Mouse (Mus musculus): ENCODE data around the gene Igfbp3. TPM values are rescaled to one million over a fixed set of nuclear protein-coding genes. Genes with fewer than 3 reads are reported as not detected.

Igfbp3 gene
- polyA plus RNA-seq (2015; fragmentation: Illumina TruSeq; extraction: RNeasy Lipid Tissue Mini Kit (QIAGEN cat#74804); ENCODE audit: insufficient read depth, low read depth, low replicate concordance) = 100 TPM

DNA sequence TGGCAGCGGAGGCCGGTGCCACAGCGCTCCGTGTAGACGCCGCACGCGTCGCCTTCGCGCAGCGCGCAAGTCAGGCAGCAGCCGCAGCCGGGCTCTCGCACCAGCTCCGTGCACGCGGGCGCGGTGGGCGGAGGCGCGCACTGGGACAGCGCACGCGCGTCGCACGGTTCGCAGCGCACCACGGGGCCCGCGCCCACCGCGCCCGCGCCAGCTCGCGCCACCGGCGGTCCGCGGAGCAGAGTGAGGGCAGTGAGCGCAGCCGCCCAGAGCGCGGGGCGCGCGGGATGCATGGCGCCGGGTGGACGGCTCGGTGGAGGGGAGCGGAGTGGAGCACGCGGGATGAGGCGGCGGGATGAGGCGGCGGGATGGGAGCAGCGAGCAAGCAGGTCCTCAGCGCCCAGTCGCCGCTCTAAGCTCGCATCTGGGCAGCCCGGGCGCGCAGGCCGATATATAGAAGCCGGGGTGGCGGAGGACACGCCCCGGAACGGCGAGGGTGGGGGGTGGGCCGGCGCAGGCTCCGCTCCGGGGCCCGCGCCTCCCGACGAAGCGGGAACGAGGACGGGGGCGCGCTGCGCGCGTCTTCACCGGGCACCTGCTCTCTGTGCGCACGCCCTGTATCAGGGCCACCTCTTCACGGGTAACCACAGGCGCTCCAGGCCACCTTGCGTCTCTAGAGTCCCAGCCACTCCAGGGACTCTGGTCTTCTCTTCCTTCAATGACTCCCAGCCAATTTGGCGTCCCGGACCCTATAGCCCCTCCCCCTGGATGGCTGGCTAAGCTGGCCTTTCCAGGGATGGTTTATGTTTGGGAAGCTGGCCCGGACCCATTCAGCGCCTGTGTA lies at the start of gene Igfbp3:
Gene Igfbp3 (minus strand): TSS at position 423 of the 841 bp plus-strand sequence.

DNA sequence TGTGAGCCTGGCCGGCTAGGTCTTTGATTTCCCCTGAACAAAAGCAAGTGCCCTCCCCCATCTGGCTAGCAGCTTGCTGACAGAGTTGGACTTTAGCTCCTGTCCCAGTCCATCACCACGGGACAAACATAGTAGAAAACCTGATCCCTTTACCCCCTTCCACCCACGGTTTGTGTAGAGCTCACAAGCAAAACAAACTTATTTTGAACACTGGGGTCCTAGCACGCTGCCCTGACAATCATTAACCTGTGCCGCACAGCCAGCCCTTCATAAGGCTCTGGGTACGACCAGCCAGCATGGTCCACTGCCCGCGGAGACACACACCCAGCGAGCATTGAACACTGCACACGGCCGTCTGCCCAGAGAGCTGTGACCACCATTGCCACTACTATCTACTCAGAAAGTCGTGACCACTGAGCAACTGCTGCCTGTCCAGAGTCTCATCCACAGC lies 16.2 kb downstream of the Igfbp3 start, which contains the start of gene Igfbp1:
Gene Igfbp1 (plus strand): TSS at position 292 of the 451 bp plus-strand sequence.

DNA sequence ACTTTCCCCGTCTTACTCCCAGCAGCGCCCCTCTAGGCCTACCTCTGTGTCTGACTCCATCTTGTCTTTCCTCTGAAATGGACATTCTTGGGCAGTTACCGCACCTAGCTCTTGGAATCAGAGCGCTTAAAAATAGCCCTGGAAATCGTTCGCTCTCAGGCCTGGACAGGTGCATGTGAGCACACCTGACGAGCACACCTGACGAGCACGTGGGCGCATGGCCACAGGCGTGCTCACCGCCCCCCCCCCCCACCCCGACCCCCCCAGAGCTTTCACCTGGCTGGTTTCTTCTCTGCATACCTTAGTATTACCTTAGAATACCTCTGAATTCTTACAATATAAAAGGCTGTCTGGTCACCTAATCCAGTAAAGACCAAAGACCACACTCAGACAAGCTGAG lies 25.3 kb downstream of the Igfbp3 start, which contains the start of gene Gm11985:
Gene Gm11985 (minus strand): TSS at position 101 of the 400 bp plus-strand sequence.

Other genes with a start within 250 kb of the Igfbp3 start
- gene Adcy1, start 150.4 kb downstream of the Igfbp3 start, polyA plus RNA-seq (2015; fragmentation: Illumina TruSeq; extraction: RNeasy Lipid Tissue Mini Kit (QIAGEN cat#74804); ENCODE audit: insufficient read depth, low read depth, low replicate concordance) = 0.11 TPM
- gene Gm11985, start 25.4 kb downstream of the Igfbp3 start, polyA plus RNA-seq (2015; fragmentation: Illumina TruSeq; extraction: RNeasy Lipid Tissue Mini Kit (QIAGEN cat#74804); ENCODE audit: insufficient read depth, low read depth, low replicate concordance) = not detected
- gene Igfbp1, start 16.1 kb downstream of the Igfbp3 start, polyA plus RNA-seq (2015; fragmentation: Illumina TruSeq; extraction: RNeasy Lipid Tissue Mini Kit (QIAGEN cat#74804); ENCODE audit: insufficient read depth, low read depth, low replicate concordance) = not detected